Mouse (Mus musculus) myocyte (in vitro differentiated cells): ENCODE results near the gene Atp5c1.

Experiments used
- E2F4 ChIP-seq: IDR thresholded peaks from one replicate; pipeline ENCODE4 v1.6.1; 2011; ENCODE audit warnings: mild to moderate bottlenecking, control low read depth, moderate library complexity; ENCODE audit not compliant: insufficient read depth
- POLR2A ChIP-seq: IDR thresholded peaks from one replicate; pipeline ENCODE4 v1.6.1; 2011; ENCODE audit warnings: low read depth, mild to moderate bottlenecking, control low read depth, moderate library complexity; ENCODE audit not compliant: insufficient read length
- REST ChIP-seq: IDR thresholded peaks from one replicate; pipeline ENCODE4 v1.6.1; 2011; ENCODE audit warnings: mild to moderate bottlenecking, control low read depth, moderate library complexity; ENCODE audit not compliant: insufficient read depth, insufficient read length
- TCF12 ChIP-seq: IDR thresholded peaks from one replicate; pipeline ENCODE4 v1.6.1; 2011; ENCODE audit warnings: mild to moderate bottlenecking, control low read depth; ENCODE audit not compliant: poor library complexity, insufficient read depth, severe bottlenecking
- USF1 ChIP-seq: IDR thresholded peaks from one replicate; pipeline ENCODE4 v1.6.1; 2011; ENCODE audit warnings: low read depth, mild to moderate bottlenecking, control low read depth, moderate library complexity

GRCm38 (mm10) chr2:10034976-10035375, 45.3 kb downstream of the Atp5c1 start:
- TF ChIP-seq POLR2A (no peak), USF1 (no peak), REST (no peak), E2F4 (no peak), TCF12 (no peak)
